Comparison of ENCODE assay signal across 8 mouse cellular contexts in the genomic region with DNA sequence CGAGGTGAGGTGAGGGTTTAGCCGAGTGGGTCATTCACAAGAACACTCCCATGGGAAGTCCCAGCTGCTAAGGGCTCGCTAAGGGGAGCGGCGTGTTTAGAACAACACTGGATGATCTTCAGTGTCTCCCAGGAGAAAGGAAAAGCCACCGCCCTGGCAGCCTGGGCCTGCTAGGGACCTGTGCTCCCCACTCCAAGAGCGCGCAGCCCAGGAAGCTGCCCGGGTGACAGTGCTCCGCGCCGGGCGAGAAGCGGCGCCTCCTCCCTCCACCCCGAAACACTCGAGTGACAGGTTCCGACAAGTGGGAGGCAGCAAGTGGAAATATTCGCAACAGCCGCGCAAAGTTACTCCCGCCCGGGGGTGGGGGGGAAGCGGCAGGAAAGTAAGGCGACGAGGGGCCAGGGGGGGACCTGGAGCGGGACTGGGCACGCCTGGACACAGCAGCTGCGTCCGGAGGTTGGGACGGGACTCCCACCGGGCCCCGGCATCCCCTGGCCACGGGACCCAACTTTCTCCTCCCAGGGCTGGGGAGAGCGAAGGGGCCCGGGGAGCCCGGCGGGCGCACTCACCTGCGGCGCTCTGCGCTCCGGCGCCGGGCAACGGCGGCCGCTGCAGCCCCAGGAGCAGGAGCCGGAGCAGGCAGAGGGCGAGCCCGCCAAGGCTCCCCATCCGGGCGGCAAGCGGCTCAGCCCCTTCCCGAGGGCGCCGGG. TPM values are rescaled to one million over a fixed set of nuclear protein-coding genes. Genes with fewer than 3 reads are reported as not detected.
DNase-seq lines count a peak whose midpoint lies in the region; ATAC-seq and TF ChIP-seq lines count a peak whose summit lies in the region.

No protein-coding gene starts in this region.

- H3K4me1 ChIP-seq in heart, embryonic 14.5 days (ENCODE audit: control insufficient read depth in 2 of 2, insufficient read depth in 2 of 2, low read length in 2 of 2), result peaks cover 0 to 19% of the 10 kb centered on the region in 2 experiments; a peak in 3 of 4 replicates
- peaks cover 29% of the 10 kb centered on the region for H3K4me1 ChIP-seq in forebrain, embryonic 16.5 days (replicated peaks; ENCODE audit: control insufficient read depth, insufficient read depth, low read length)
- peaks cover 15% of the 10 kb centered on the region; the same call in 1 of the 2 replicates for H3K4me1 ChIP-seq in limb, embryonic 11.5 days (ENCODE audit: control insufficient read depth, insufficient read depth, low read length)
- H3K4me1 ChIP-seq in olfactory bulb, adult 2 months (ENCODE audit: control insufficient read depth, insufficient read depth, low read length), result peaks cover 10% of the 10 kb centered on the region

- ATAC-seq in heart, embryonic 14.5 days (ENCODE audit: insufficient number of reproducible peaks, insufficient read depth, low FRiP score, low read depth), result no peak
- no peak; the same call in 1 of the 2 replicates for ATAC-seq in forebrain, embryonic 16.5 days
- no peak; the same call in 1 of the 2 replicates for ATAC-seq in limb, embryonic 11.5 days (ENCODE audit: insufficient number of reproducible peaks, low FRiP score, low TSS enrichment, low read depth)

- H3K27ac ChIP-seq in heart, embryonic 14.5 days (replicated peaks in 1 of 2; ENCODE audit: control insufficient read depth in 1 of 2, insufficient read depth in 1 of 2, low read depth in 2 of 2, low read length in 2 of 2), result no peak overlapping the region
- H3K27ac ChIP-seq in forebrain, embryonic 16.5 days (ENCODE audit: low read length), result no peak overlapping the region
- H3K27ac ChIP-seq in limb, embryonic 11.5 days (replicated peaks; ENCODE audit: low read depth, low read length), result no peak overlapping the region
- 0 out of 2 replicates have a peak overlapping the region, but pooled peaks have one; percentile 16 for H3K27ac ChIP-seq in olfactory bulb, adult 2 months (ENCODE audit: insufficient read depth, low read depth, low read length)

- no peak for DNase-seq in heart, adult 18-20 months
- DNase-seq in brain, adult 2 months (ENCODE audit: low read depth, low spot score), result peak; percentile 57
- DNase-seq in limb, embryonic 11.5 days (ENCODE audit: low spot score), result peak; percentile 60
- DNase-seq in ovary, postnatal 10 days (ENCODE audit: low spot score), result no peak
- no peak for DNase-seq in B cell, adult 2 months

- H3K27me3 ChIP-seq in heart, embryonic 14.5 days (ENCODE audit: control insufficient read depth, insufficient read depth, low read length), result peaks cover 67% of the 10 kb centered on the region
- H3K27me3 ChIP-seq in forebrain, embryonic 16.5 days (replicated peaks; ENCODE audit: control insufficient read depth, insufficient read depth, low read length), result peaks cover 27% of the 10 kb centered on the region
- H3K27me3 ChIP-seq in limb, embryonic 11.5 days (ENCODE audit: control insufficient read depth, insufficient read depth, low read length), result peaks cover 28% of the 10 kb centered on the region

- TF ChIP-seq POLR2A in olfactory bulb, adult 2 months (IDR thresholded peaks at IDR 0.05; ENCODE audit: insufficient read depth, low read depth, low read length), result no peak

- H3K4me3 ChIP-seq in heart, embryonic 14.5 days (ENCODE audit: control insufficient read depth in 1 of 2, insufficient read depth in 1 of 2, low read depth in 1 of 2, low read length in 2 of 2), result peak overlapping the region; percentile 50 to 55
- H3K4me3 ChIP-seq in forebrain, embryonic 16.5 days (replicated peaks; ENCODE audit: low read length), result peak overlapping the region; percentile 66
- H3K4me3 ChIP-seq in limb, embryonic 11.5 days (ENCODE audit: low read depth, low read length), result peak overlapping the region; percentile 47
- H3K4me3 ChIP-seq in olfactory bulb, adult 2 months (ENCODE audit: insufficient read depth, low read depth, low read length), result peak overlapping the region; percentile 76

- H3K9me3 ChIP-seq in heart, embryonic 14.5 days (ENCODE audit: control insufficient read depth, low read length), result no peaks in the 10 kb centered on the region
- no peaks in the 10 kb centered on the region for H3K9me3 ChIP-seq in forebrain, embryonic 16.5 days (ENCODE audit: control insufficient read depth, low read length)
- H3K9me3 ChIP-seq in limb, embryonic 11.5 days (ENCODE audit: control insufficient read depth, low read length), result no peaks in the 10 kb centered on the region

- H3K4me2 ChIP-seq in heart, embryonic 14.5 days (ENCODE audit: low read length), result peak overlapping the region; percentile 97
- peak overlapping the region; percentile 97 for H3K4me2 ChIP-seq in forebrain, embryonic 16.5 days (ENCODE audit: low read length)
- H3K4me2 ChIP-seq in limb, embryonic 11.5 days (ENCODE audit: low read depth, severe bottlenecking), result peak overlapping the region; percentile 87

- under 1% methylated on average over 54 of the region's 57 CpGs for WGBS in heart, embryonic 14.5 days
- WGBS in forebrain, embryonic 16.5 days, result under 1% methylated on average over 51 of the region's 57 CpGs
- under 1% methylated on average over 51 of the region's 57 CpGs for WGBS in limb, embryonic 11.5 days
- under 1% methylated on average over 57 of the region's 57 CpGs for WGBS in olfactory bulb, adult 2 months

- H3K9ac ChIP-seq in heart, embryonic 14.5 days (ENCODE audit: low read length), result peak overlapping the region; percentile 46; the same call in 1 of the 2 replicates
- peak overlapping the region; percentile 73 for H3K9ac ChIP-seq in forebrain, embryonic 16.5 days (replicated peaks; ENCODE audit: low read depth, low read length)
- peak overlapping the region; percentile 47 for H3K9ac ChIP-seq in limb, embryonic 11.5 days (ENCODE audit: low read length)

- no peaks in the 10 kb centered on the region for H3K36me3 ChIP-seq in heart, embryonic 14.5 days (ENCODE audit: control insufficient read depth, insufficient read depth, low read length)
- no peaks in the 10 kb centered on the region for H3K36me3 ChIP-seq in forebrain, embryonic 16.5 days (ENCODE audit: control insufficient read depth, insufficient read depth)
- H3K36me3 ChIP-seq in limb, embryonic 11.5 days (ENCODE audit: control insufficient read depth, insufficient read depth, low read length), result no peaks in the 10 kb centered on the region

- no peak for TF ChIP-seq CTCF in olfactory bulb, adult 2 months (IDR thresholded peaks at IDR 0.05; ENCODE audit: insufficient read depth, low read depth, low read length)

RNA-seq across cellular contexts. Expression of a gene that starts 0.6 kb away (rescaled TPM):
- polyA plus RNA-seq in heart, embryonic 14.5 days (2014; fragmentation: Nextera tagmentation; extraction: Ambion mirVana), result 0.61 and 0.62 TPM in 2 replicates
- under 1 TPM; 0.08 to 0.25 TPM for total RNA-seq in heart, adult 18-20 months (2021)
- polyA plus RNA-seq in forebrain, embryonic 16.5 days (2015; fragmentation: Nextera tagmentation; extraction: Ambion mirVana), result 7.9 and 8.1 TPM in 2 replicates
- 2.1 and 2.4 TPM in 2 replicates for polyA plus RNA-seq in limb, embryonic 11.5 days (2014; fragmentation: Nextera tagmentation; extraction: Ambion mirVana)
- 33.3 TPM in 1 of 2 replicates, not detected in the other for polyA plus RNA-seq in olfactory bulb, adult 2 months (2012; ENCODE audit: insufficient read depth, insufficient read length, low replicate concordance, missing spikeins)

Comparison
In these comparisons a context has a peak if more than half of its experiments do, and no peak if none do; other contexts are left out.
1. DNase-seq: peak in brain, adult 2 months (single experiment) and limb, embryonic 11.5 days (single experiment); none in heart, adult 18-20 months (0 of 2), ovary, postnatal 10 days (single experiment) and B cell, adult 2 months (0 of 2).
2. Peak in every context shown above with its lines, with median percentiles within 50 percentile points of each other: H3K4me2 ChIP-seq, H3K4me3 ChIP-seq and H3K9ac ChIP-seq.